Mouse (Mus musculus): ENCODE measurements around the gene Marcksl1. TPM values are rescaled to one million over a fixed set of nuclear protein-coding genes. Genes with fewer than 3 reads are reported as not detected.

Marcksl1 gene
- polyA plus RNA-seq, 1 experiment from 2014 or later, result 142 TPM

DNA sequence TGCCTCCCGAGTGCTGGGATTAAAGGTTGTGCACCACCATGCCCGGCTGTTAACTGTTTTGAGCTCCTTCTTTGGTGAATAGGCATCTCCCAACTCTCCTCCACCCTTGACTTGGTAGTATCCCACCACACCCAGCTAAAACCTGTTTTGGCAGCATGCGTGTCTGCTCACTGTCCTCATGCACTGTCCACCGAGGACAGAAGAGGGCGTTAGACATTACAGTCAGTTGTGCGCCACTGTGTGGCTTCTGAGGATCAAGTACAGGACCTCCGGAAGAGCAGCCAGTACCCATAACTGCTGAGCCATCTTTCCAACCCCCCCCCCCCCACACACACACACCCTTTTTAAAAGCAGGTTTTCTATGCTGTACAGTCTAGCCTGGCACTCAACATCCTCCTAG is 18.7 kb upstream of the Marcksl1 start:
- Histone ChIP-seq H3K27me3 (replicated peaks; ENCODE audit: control insufficient read depth, insufficient read depth, low read length) (peaks cover 9% of the 10 kb centered on the region), H3K4me3 (ENCODE audit: low read depth, low read length) (no peak overlapping the region), H3K9ac (ENCODE audit: low read depth, low read length) (no peak overlapping the region), H3K4me1 (replicated peaks; ENCODE audit: control insufficient read depth, insufficient read depth, low read length) (peaks cover 7% of the 10 kb centered on the region), H3K27ac (ENCODE audit: low read depth, low read length) (no peak overlapping the region), H3K9me3 (ENCODE audit: control insufficient read depth) (no peaks in the 10 kb centered on the region), H3K36me3 (ENCODE audit: control insufficient read depth, insufficient read depth) (no peaks in the 10 kb centered on the region), H3K4me2 (replicated peaks; ENCODE audit: low read depth) (no peak overlapping the region)
- ATAC-seq, result no peak
- WGBS, result 60% methylated on average over 6 of the region's 7 CpGs
- peak; percentile 48 for TF ChIP-seq CTCF (IDR thresholded peaks at IDR 0.05; ENCODE audit: low read depth)

DNA sequence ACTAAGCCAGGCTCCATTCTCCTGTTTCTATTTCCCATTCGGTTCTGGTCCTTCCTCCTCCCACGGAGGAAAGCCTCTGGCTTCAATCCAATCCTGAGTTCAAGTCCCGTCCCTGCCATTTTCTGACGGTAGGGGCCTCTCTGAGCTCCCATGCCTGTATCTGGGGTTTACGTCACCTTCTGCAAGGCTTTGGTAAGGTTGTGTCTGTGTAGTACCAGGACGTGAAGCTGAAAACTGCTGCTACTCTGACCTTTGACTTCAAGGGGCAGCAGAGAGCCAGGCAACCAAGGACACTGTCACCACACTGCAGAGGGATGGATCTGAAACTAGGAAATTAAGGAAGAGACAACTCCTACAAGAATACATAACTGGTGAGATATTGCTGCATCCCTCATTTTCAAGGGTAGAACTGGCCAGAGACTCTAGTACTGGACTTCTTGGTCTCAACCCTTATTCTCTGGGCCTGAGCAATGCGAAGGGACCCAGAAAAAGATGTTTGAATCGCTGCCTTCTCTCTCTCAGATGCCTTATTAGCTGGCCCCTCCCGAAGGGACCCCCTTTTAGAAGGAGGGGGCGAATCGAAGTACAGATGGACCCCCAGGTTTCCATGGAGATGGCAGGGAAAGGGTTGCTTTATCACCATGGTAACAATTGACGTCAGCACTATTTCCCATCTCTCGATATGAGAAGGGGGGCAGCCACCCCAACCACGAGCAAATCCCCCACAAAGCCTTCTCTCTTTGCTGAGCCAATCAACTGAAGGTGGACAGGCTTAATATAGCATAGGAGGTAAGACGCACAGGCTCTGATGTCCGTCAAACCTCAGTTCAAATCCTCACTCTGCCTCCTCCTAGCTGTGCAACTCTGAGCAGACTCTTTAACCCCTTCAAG is 17.5 kb upstream of the Marcksl1 start:
- TF ChIP-seq CTCF (IDR thresholded peaks at IDR 0.05; ENCODE audit: low read depth), result peak; percentile 63

DNA sequence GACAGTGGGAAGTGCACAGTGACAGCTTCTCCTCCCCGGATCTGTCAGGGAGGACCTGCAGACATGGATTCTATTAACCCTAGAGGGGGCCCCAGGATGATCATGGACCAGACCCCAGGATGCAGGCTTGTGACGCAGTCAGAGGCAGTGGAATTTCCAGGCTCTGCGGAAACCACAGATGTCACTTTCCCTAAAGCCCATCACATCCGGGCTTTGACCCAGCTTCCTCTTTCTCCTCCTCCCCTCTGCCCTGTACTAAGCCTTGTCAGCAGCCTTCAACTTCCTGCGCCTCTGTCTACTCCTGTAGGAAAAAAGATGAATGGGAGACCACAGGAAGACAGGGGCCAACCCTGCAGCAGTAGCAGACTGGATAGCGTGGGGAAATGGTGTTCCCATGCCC is 16.8 kb upstream of the Marcksl1 start:
- Histone ChIP-seq H3K9me3 (ENCODE audit: control insufficient read depth) (no peaks in the 10 kb centered on the region), H3K27me3 (replicated peaks; ENCODE audit: control insufficient read depth, insufficient read depth, low read length) (peaks cover 4% of the 10 kb centered on the region; the same call in 1 of the 2 replicates), H3K4me3 (ENCODE audit: low read depth, low read length) (no peak overlapping the region), H3K4me2 (replicated peaks; ENCODE audit: low read depth) (no peak overlapping the region), H3K27ac (ENCODE audit: low read depth, low read length) (no peak overlapping the region; the same call in 1 of the 2 replicates), H3K36me3 (ENCODE audit: control insufficient read depth, insufficient read depth) (no peaks in the 10 kb centered on the region), H3K4me1 (replicated peaks; ENCODE audit: control insufficient read depth, insufficient read depth, low read length) (peaks cover 3% of the 10 kb centered on the region), H3K9ac (ENCODE audit: low read depth, low read length) (no peak overlapping the region)
- no peak; the same call in 1 of the 2 replicates for TF ChIP-seq CTCF (IDR thresholded peaks at IDR 0.05; ENCODE audit: low read depth)
- WGBS, result 40% methylated on average over 6 of the region's 6 CpGs
- no peak for ATAC-seq

More for the DNA sequence above, 17.5 kb upstream of the Marcksl1 start:
- Histone ChIP-seq H3K27ac (ENCODE audit: low read depth, low read length) (peak overlapping the region; percentile 35; the same call in 1 of the 2 replicates), H3K36me3 (ENCODE audit: control insufficient read depth, insufficient read depth) (no peaks in the 10 kb centered on the region), H3K9ac (ENCODE audit: low read depth, low read length) (no peak overlapping the region), H3K4me3 (ENCODE audit: low read depth, low read length) (no peak overlapping the region), H3K4me1 (replicated peaks; ENCODE audit: control insufficient read depth, insufficient read depth, low read length) (peaks cover 8% of the 10 kb centered on the region), H3K9me3 (ENCODE audit: control insufficient read depth) (no peaks in the 10 kb centered on the region), H3K4me2 (replicated peaks; ENCODE audit: low read depth) (no peak overlapping the region), H3K27me3 (replicated peaks; ENCODE audit: control insufficient read depth, insufficient read depth, low read length) (peaks cover 9% of the 10 kb centered on the region)
- WGBS, result 35% methylated on average over 16 of the region's 16 CpGs
- no peak for ATAC-seq

DNA sequence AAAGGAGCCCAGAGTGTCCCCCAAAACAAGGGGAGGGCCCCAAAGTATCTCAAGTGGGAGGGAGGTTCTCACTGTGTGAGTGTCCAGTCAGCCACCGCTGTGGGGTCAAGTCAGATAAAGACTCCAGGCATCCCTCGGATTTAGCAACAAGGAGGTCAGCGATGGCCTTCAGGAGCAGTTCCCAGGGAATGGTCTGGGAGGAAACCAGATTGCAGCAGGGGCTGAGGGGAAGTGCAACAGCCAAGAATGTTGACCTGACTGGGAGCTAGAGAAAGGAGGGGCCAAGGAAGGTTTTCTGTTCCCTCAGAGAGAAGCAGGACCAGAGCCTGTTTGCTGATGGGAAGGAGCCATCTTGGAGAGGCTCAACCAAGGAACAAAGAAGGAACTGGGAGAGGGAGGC is 14.4 kb upstream of the Marcksl1 start:
- peaks cover 12% of the 10 kb centered on the region; the same call in 1 of the 2 replicates for H3K4me1 ChIP-seq (replicated peaks; ENCODE audit: control insufficient read depth, insufficient read depth, low read length)
- no peak overlapping the region for H3K9ac ChIP-seq (ENCODE audit: low read depth, low read length)
- no peaks in the 10 kb centered on the region for H3K36me3 ChIP-seq (ENCODE audit: control insufficient read depth, insufficient read depth)
- H3K9me3 ChIP-seq (ENCODE audit: control insufficient read depth), result no peaks in the 10 kb centered on the region
- no peaks in the 10 kb centered on the region for H3K27me3 ChIP-seq (replicated peaks; ENCODE audit: control insufficient read depth, insufficient read depth, low read length)
- H3K27ac ChIP-seq (ENCODE audit: low read depth, low read length), result no peak overlapping the region
- no peak for TF ChIP-seq CTCF (IDR thresholded peaks at IDR 0.05; ENCODE audit: low read depth)
- no peak for ATAC-seq
- H3K4me2 ChIP-seq (replicated peaks; ENCODE audit: low read depth), result no peak overlapping the region
- H3K4me3 ChIP-seq (ENCODE audit: low read depth, low read length), result no peak overlapping the region
- WGBS, result 71% methylated on average over 3 of the region's 3 CpGs

DNA sequence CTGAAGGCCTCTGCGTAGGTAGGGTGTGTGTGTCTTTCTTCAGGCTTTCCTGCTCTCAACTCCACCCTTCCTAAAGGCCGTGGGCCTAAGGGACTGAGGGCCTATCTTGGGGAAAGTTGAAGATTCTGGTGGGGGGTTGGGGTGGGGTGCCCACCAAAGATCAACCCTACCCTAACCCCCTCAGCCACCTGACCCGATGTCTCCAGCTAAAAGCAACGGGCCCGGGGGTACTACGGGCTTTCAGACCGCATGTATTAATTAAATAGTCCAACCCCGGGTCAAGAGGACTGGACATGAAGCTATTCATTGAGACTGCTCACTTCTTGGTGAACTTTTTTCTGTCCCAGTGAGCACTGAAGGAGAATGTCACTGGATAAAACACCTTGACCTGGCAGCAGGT is 13.4 kb upstream of the Marcksl1 start:
- Histone ChIP-seq H3K4me2 (replicated peaks; ENCODE audit: low read depth) (peak overlapping the region; percentile 81), H3K4me3 (ENCODE audit: low read depth, low read length) (peak overlapping the region; percentile 52), H3K9me3 (ENCODE audit: control insufficient read depth) (no peaks in the 10 kb centered on the region), H3K9ac (ENCODE audit: low read depth, low read length) (no peak overlapping the region; the same call in 1 of the 2 replicates), H3K27ac (ENCODE audit: low read depth, low read length) (no peak overlapping the region; the same call in 1 of the 2 replicates), H3K36me3 (ENCODE audit: control insufficient read depth, insufficient read depth) (no peaks in the 10 kb centered on the region), H3K27me3 (replicated peaks; ENCODE audit: control insufficient read depth, insufficient read depth, low read length) (no peaks in the 10 kb centered on the region), H3K4me1 (replicated peaks; ENCODE audit: control insufficient read depth, insufficient read depth, low read length) (peaks cover 19% of the 10 kb centered on the region)
- ATAC-seq, result no peak
- TF ChIP-seq CTCF (IDR thresholded peaks at IDR 0.05; ENCODE audit: low read depth), result no peak
- 81% methylated on average over 8 of the region's 8 CpGs for WGBS

DNA sequence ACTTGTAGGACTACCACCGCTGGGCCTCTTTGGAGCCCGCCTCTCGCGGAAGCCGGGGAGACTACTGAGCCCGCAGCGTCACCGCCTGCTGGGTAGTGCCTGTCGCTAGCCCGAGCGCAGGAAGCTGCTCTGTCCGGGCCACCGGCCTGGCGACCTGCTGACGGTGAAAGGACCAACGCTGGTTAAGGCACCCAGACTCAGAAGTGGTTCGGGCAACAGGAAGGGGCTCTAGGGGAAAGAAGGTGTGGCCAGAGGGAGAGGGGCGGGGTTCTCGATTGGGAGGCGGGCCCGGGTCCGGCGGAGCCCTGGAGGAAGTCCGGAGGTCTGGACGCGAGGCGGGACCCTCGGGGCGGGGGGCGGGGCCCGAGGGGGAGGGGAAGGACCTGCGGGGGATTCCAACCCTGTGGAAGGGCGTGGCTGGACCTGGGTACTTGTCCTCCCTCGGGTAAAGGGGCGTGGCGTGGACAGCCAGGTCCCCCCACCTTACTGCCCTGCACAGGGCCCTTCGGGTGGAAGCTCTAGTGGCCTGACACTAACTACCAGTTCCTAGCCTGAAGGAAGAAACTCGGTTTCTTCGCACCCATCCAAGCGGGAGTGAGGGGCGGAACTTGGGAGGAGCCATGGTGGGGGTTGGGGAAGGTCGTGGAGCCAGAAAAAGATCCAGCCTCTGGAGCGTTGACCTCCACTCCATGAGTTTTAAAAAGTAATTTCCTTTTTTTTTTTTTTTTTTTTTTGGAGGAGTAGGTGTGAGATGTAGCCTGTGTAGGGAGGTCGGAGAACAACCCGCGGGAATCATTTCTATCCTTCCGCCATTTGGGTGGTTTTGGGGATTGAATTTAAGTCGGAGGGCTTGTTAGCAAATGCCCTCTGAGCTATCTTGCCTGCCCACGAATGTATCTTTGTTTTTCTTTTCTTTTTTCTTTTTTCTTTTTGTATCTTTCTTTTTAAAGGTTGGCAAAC is 12.5 kb upstream of the Marcksl1 start:
- H3K27me3 ChIP-seq (replicated peaks; ENCODE audit: control insufficient read depth, insufficient read depth, low read length), result no peaks in the 10 kb centered on the region
- H3K4me2 ChIP-seq (replicated peaks; ENCODE audit: low read depth), result peak overlapping the region; percentile 81
- H3K4me3 ChIP-seq (ENCODE audit: low read depth, low read length), result peak overlapping the region; percentile 52
- no peaks in the 10 kb centered on the region for H3K9me3 ChIP-seq (ENCODE audit: control insufficient read depth)
- 3% methylated on average over 49 of the region's 49 CpGs for WGBS
- H3K36me3 ChIP-seq (ENCODE audit: control insufficient read depth, insufficient read depth), result no peaks in the 10 kb centered on the region
- peaks cover 19% of the 10 kb centered on the region for H3K4me1 ChIP-seq (replicated peaks; ENCODE audit: control insufficient read depth, insufficient read depth, low read length)
- TF ChIP-seq CTCF (IDR thresholded peaks at IDR 0.05; ENCODE audit: low read depth), result no peak; the same call in 1 of the 2 replicates
- peak overlapping the region; percentile 40 for H3K9ac ChIP-seq (ENCODE audit: low read depth, low read length)
- ATAC-seq, result peak; percentile 57
- peak overlapping the region; percentile 78 for H3K27ac ChIP-seq (ENCODE audit: low read depth, low read length)
